Mouse (Mus musculus) stomach, postnatal 0 days (tissue): ENCODE results near the gene Vps53. TPM values are rescaled to one million over a fixed set of nuclear protein-coding genes. Genes with fewer than 3 reads are reported as not detected.
A peak's percentile ranks its signal among the peaks of the same experiment; 100 is the strongest.

Experiments
- ATAC-seq: fragments of 200-750 bp; cut with Nextera tagmentation; 2 replicates; pipeline ENCODE4 v1.8.0; 2017; ENCODE audit not compliant: low FRiP score, low TSS enrichment
- DNase-seq: peaks from one replicate; pipeline ENCODE4 v3.0.0-alpha.2; 2016; ENCODE audit warnings: low spot score
- H3K27ac ChIP-seq: fragments of 300-500 bp; sonication (generic); replicated peaks from 2 replicates; pipeline ENCODE4 v1.5.1; 2014; ENCODE audit warnings: mild to moderate bottlenecking, control low read depth
- H3K27me3 ChIP-seq: fragments of 300-500 bp; sonication (generic); 2 replicates; pipeline ENCODE4 v1.6.1; 2014; ENCODE audit warnings: low read length; ENCODE audit not compliant: control insufficient read depth, insufficient read depth
- H3K36me3 ChIP-seq: fragments of 300-500 bp; sonication (generic); 2 replicates; pipeline ENCODE4 v1.6.1; 2014; ENCODE audit warnings: low read length, mixed read lengths; ENCODE audit not compliant: control insufficient read depth, insufficient read depth
- H3K4me1 ChIP-seq: fragments of 300-500 bp; sonication (generic); replicated peaks from 2 replicates; pipeline ENCODE4 v1.6.1; 2014; ENCODE audit warnings: antibody characterized with exemption; ENCODE audit not compliant: control insufficient read depth, insufficient read depth
- H3K4me2 ChIP-seq: fragments of 300-500 bp; sonication (generic); replicated peaks from 2 replicates; pipeline ENCODE4 v1.6.1; 2014; ENCODE audit warnings: low read depth, mild to moderate bottlenecking, control low read depth, moderate library complexity
- H3K4me3 ChIP-seq: fragments of 300-500 bp; sonication (generic); 2 replicates; pipeline ENCODE4 v1.5.1; 2014; ENCODE audit warnings: low read depth, low read length, control low read depth
- H3K9ac ChIP-seq: fragments of 300-500 bp; sonication (generic); 2 replicates; pipeline ENCODE4 v1.6.1; 2014; ENCODE audit warnings: mild to moderate bottlenecking, low read length, control low read depth, mixed read lengths
- H3K9me3 ChIP-seq: fragments of 300-500 bp; sonication (generic); 2 replicates; pipeline ENCODE4 v1.6.1; 2016; ENCODE audit warnings: low read length; ENCODE audit not compliant: control insufficient read depth
- CTCF ChIP-seq: IDR thresholded peaks from 2 replicates; pipeline ENCODE4 v1.5.1; 2016; ENCODE audit warnings: antibody characterized with exemption, low read depth, mild to moderate bottlenecking, moderate library complexity
- EP300 ChIP-seq: optimal IDR thresholded peaks from 2 replicates; pipeline ENCODE3; 2016; ENCODE audit warnings: antibody characterized with exemption
- WGBS: fragments of 180-500 bp; shearing (Covaris S2); extraction: QIAGEN DNeasy Blood & Tissue Kit; methylation state at CpG from one replicate; pipeline ENCODE4 v1.1.7; 2014; 5-methylcytosine and 5-hydroxymethylcytosine counted together
- polyA plus RNA-seq: library from polyadenylated mRNA; unstranded; fragments of >200 nt; fragmentation: Nextera tagmentation; extraction: Ambion mirVana; gene quantifications from 2 replicates; pipeline ENCODE4 v1.2.1, GENCODE M21; 2015

The Vps53 gene
- polyA plus RNA-seq, 1 experiment from 2014 or later = 42.9 TPM

DNA sequence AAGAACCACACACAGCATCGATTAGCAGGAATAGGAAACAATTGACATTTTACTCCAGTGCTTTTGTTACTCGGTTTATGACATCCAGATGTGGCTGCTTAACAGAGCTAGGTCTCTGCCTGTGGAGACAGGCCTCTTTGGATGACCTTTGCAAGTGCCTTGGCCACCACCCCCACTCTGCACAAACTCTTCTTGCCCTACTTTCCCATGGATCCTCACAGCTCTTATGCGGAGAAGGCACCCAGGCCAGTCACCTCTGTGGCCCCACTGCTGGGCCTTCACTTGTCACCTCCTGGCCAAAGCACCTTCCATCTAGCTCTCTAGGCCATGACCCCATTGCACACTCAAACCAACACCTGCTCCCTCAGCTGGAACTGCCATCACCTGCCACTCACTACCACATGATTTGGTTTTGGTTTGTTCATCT is 95.5 kb downstream of the Vps53 start:
- ATAC-seq = no peak
- no peak overlapping the region for H3K9ac ChIP-seq
- H3K27ac ChIP-seq = no peak overlapping the region
- H3K4me3 ChIP-seq = no peak overlapping the region
- H3K36me3 ChIP-seq = peaks cover 3% of the 10 kb centered on the region; the same call in 1 of the 2 replicates
- H3K9me3 ChIP-seq = no peaks in the 10 kb centered on the region
- no peak overlapping the region for H3K4me2 ChIP-seq
- no peaks in the 10 kb centered on the region for H3K4me1 ChIP-seq
- no peak for TF ChIP-seq CTCF
- no peak for DNase-seq
- H3K27me3 ChIP-seq = no peaks in the 10 kb centered on the region
- WGBS = 63% methylated on average over 3 of the region's 3 CpGs

DNA sequence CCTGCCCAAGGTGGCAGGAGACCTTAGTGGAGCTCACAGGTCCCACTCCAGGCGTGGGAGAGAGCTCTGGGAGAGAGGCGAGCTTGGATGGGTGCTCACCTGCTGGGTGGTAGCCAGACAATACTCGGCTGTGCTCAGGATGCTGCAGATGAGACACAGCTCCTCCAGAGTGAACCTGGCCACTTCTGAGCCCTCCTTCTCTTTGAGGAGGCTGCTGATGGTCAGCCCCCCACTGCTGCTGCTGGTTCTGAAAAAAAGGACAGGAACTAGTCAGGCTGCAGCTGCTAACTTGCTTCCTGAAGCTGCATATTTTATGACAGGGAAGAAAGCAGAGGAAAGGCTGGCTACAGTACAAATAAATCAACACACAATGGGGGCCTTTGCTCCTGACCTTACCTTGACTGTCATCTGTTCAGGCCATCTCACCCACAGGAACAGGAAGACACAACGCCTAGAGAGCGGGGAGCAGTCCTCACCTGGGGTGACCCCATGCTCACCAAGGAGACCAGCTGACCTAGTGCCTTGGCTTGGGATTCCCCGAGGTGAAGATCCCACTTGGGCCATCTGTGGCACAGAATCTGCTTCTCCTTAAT is 98.3 kb downstream of the Vps53 start:
- H3K27ac ChIP-seq = no peak overlapping the region; the same call in 1 of the 2 replicates
- H3K36me3 ChIP-seq = no peaks in the 10 kb centered on the region; the same call in 1 of the 2 replicates
- DNase-seq = no peak
- H3K4me3 ChIP-seq = no peak overlapping the region
- no peak overlapping the region for H3K9ac ChIP-seq
- 85% methylated on average over 6 of the region's 6 CpGs for WGBS
- TF ChIP-seq CTCF (no peak), EP300 (no peak)
- H3K9me3 ChIP-seq = no peaks in the 10 kb centered on the region
- H3K4me2 ChIP-seq = no peak overlapping the region
- no peaks in the 10 kb centered on the region for H3K4me1 ChIP-seq
- no peak; the same call in 1 of the 2 replicates for ATAC-seq
- no peaks in the 10 kb centered on the region for H3K27me3 ChIP-seq

DNA sequence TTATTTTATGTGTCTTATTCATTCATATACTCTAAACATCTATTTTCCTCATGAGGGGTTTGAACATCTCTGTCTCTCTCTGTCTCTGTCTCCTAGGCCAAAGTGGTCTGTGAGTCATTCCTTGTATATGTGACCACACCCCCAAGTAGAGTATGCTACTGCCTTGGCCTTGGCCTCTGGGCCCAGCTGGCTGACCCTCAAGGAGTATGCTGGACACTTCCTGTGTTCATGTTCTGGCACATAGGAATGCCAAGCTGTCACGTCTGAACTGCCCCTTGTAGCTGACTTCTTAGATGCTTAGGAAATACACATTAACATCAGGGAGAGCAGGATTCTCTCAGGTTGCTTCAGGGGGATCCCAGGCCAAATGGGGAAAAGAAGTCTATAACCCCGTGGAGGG is 99.2 kb downstream of the Vps53 start:
- ATAC-seq (0 out of 2 replicates have a peak, but pooled peaks have one; percentile 45), DNase-seq (no peak)
- TF ChIP-seq EP300 (no peak), CTCF (no peak)
- no peak overlapping the region for H3K4me3 ChIP-seq
- H3K27me3 ChIP-seq = no peaks in the 10 kb centered on the region
- H3K27ac ChIP-seq = no peak overlapping the region
- no peaks in the 10 kb centered on the region for H3K9me3 ChIP-seq
- no peak overlapping the region for H3K4me2 ChIP-seq
- peaks cover 3% of the 10 kb centered on the region; the same call in 1 of the 2 replicates for H3K36me3 ChIP-seq
- no peaks in the 10 kb centered on the region for H3K4me1 ChIP-seq
- 61% methylated on average over 2 of the region's 2 CpGs for WGBS
- H3K9ac ChIP-seq = no peak overlapping the region

DNA sequence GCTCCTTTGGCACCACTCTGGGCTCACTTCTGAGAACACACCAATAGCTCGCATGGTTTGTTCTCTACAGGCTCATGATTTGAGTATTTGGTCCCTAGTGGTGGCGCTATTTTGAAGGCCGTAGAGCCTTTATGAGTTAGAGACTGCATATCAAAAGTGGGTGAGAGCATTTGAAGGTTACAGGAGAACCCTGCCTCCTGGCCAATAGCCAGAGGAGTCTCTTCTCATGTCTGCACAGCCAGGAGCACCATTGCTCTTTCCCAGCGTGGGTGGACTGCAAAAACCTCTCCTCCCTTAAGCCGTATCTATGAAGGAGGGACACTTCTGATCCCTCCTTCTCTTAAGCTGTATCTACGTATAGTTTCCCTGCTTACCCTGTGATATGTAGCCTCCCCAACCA is 102.1 kb downstream of the Vps53 start:
- Histone ChIP-seq H3K9me3 (no peaks in the 10 kb centered on the region), H3K4me1 (no peaks in the 10 kb centered on the region), H3K27me3 (no peaks in the 10 kb centered on the region), H3K36me3 (peaks cover 3% of the 10 kb centered on the region; the same call in 1 of the 2 replicates), H3K4me2 (no peak overlapping the region), H3K4me3 (no peak overlapping the region), H3K27ac (no peak overlapping the region), H3K9ac (no peak overlapping the region)
- no peak for ATAC-seq
- DNase-seq = no peak
- WGBS = 89% methylated on average over 6 of the region's 6 CpGs
- TF ChIP-seq EP300 (no peak), CTCF (no peak)

DNA sequence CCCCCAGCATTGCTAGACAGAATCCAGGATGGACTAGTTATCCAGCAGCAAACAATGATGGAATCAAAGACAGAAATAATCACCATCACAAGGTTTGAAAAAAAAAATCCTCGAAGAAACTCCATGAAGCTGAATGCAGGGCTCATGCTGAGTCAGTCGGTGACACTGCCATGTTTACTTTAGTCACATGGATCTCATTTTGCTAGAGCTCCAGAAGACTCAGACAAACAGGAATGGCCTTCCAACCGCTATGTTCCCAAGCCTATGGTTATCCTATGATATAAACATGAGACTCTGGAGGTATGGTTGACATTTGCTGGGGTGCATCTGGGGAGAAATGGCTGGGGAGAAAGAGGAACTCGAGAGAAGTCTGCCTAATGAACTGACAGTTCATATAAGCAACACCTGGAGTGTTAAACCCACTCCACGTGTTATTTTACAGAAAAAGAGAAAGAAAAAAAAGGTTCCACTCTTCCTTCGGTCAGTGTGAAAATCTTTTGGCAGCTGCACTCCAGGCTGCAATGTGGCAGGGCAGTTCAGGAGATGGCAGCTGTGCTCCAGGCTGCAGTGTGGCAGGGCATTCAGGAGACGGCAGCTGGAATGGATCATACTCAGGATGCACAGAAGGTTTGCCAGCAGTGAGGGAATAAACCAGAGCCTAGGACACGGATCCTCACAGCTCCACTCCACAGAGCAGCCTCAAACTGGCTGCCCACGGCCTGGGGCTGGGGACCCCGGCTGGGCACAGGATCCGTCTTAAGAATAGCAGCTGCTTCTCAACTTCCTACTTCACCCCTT is 105.0 kb downstream of the Vps53 start:
- no peak overlapping the region for H3K4me2 ChIP-seq
- H3K36me3 ChIP-seq = peaks cover 6% of the 10 kb centered on the region
- H3K9ac ChIP-seq = no peak overlapping the region
- TF ChIP-seq EP300 = no peak
- peak; percentile 23 for TF ChIP-seq CTCF
- ATAC-seq (peak; percentile 38; the same call in 1 of the 2 replicates), DNase-seq (no peak)
- H3K27me3 ChIP-seq = no peaks in the 10 kb centered on the region
- no peaks in the 10 kb centered on the region for H3K4me1 ChIP-seq
- no peak overlapping the region for H3K4me3 ChIP-seq
- H3K9me3 ChIP-seq = no peaks in the 10 kb centered on the region
- H3K27ac ChIP-seq = 0 out of 2 replicates have a peak overlapping the region, but pooled peaks have one; percentile 24
- 33% methylated on average over 11 of the region's 11 CpGs for WGBS

DNA sequence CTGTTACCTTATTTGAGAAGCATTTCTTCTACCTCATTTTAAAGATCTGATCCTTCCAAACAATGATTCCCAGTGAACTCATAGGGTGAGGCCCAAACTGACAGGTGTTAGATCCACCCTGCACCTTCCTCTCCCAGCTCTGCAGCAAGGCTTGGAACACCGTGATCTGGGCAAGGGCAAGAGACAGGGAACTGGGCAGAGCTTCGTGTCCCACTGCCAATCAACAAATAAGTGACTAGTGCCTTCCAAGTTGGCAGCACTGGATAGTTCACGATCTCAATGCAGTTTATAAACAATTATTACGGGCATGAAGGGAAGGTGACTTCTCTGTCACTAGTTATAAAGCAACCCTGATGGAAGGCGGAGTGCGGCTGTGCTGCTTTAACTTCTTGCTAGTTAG is 109.6 kb downstream of the Vps53 start:
- Histone ChIP-seq H3K4me1 (no peaks in the 10 kb centered on the region), H3K9me3 (no peaks in the 10 kb centered on the region), H3K27me3 (no peaks in the 10 kb centered on the region), H3K27ac (no peak overlapping the region), H3K9ac (no peak overlapping the region), H3K36me3 (peaks cover 3% of the 10 kb centered on the region; the same call in 1 of the 2 replicates), H3K4me2 (no peak overlapping the region), H3K4me3 (no peak overlapping the region)
- WGBS = 75% methylated on average over 6 of the region's 6 CpGs
- no peak for ATAC-seq
- TF ChIP-seq CTCF (no peak), EP300 (no peak)
- no peak for DNase-seq
